Comparison of ENCODE assay signal across 8 mouse cellular contexts in the genomic region with DNA sequence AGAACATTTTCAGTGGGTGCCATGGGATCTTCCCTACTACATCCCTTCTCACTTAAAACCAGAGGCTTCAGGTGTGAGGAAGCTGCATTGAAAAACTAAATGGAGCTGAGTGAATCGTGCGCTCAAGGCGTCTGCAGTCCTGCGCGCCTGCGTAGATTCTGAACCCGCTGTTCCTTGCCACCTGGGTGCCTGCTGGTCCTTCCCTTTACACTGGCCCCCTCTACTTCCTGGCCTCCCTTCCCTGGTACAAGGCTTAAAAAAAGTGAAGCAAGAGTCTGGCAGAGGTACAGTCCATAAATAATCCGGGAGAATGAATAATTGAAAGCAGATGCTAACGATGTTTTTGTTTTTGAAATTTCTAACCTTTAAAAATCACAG. TPM values are rescaled to one million over a fixed set of nuclear protein-coding genes. Genes with fewer than 3 reads are reported as not detected.
A peak's percentile ranks its signal among the peaks of the same experiment; 100 is the strongest.
DNase-seq lines count a peak whose midpoint lies in the region; ATAC-seq and TF ChIP-seq lines count a peak whose summit lies in the region.

No protein-coding gene starts in this region.

- H3K27ac ChIP-seq in left cerebral cortex, adult 2 months = peak overlapping the region; percentile 96
- H3K27ac ChIP-seq in embryonic facial prominence, embryonic 12.5 days = 0 out of 2 replicates have a peak overlapping the region, but pooled peaks have one; percentile 46
- peak overlapping the region; percentile 92 for H3K27ac ChIP-seq in hindbrain, postnatal 0 days

- H3K4me3 ChIP-seq in left cerebral cortex, adult 2 months = peak overlapping the region; percentile 50
- H3K4me3 ChIP-seq in embryonic facial prominence, embryonic 12.5 days = peak overlapping the region; percentile 45
- H3K4me3 ChIP-seq in hindbrain, postnatal 0 days (ENCODE audit: low read length) = peak overlapping the region; percentile 47

- H3K4me2 ChIP-seq in embryonic facial prominence, embryonic 12.5 days (replicated peaks) = peak overlapping the region; percentile 60
- H3K4me2 ChIP-seq in hindbrain, postnatal 0 days (ENCODE audit: low read depth, low read length) = peak overlapping the region; percentile 59

- ATAC-seq in embryonic facial prominence, embryonic 12.5 days (ENCODE audit: insufficient number of reproducible peaks, insufficient read depth, low FRiP score, low TSS enrichment) = peak; percentile 53
- ATAC-seq in hindbrain, postnatal 0 days = peak; percentile 16

- H3K27me3 ChIP-seq in embryonic facial prominence, embryonic 12.5 days = peaks cover 24% of the 10 kb centered on the region
- H3K27me3 ChIP-seq in hindbrain, postnatal 0 days (ENCODE audit: insufficient read depth, low read length) = 0 out of 2 replicates have a peak, but pooled peaks cover 4% of the 10 kb centered on the region

- H3K36me3 ChIP-seq in embryonic facial prominence, embryonic 12.5 days = no peaks in the 10 kb centered on the region
- no peaks in the 10 kb centered on the region for H3K36me3 ChIP-seq in hindbrain, postnatal 0 days (ENCODE audit: insufficient read depth, low read length)

- WGBS in embryonic facial prominence, embryonic 12.5 days = 3% methylated on average over 9 of the region's 9 CpGs
- 9% methylated on average over 9 of the region's 9 CpGs for WGBS in hindbrain, postnatal 0 days

- H3K9ac ChIP-seq in embryonic facial prominence, embryonic 12.5 days = peak overlapping the region; percentile 16; the same call in 1 of the 2 replicates
- peak overlapping the region; percentile 63 for H3K9ac ChIP-seq in hindbrain, postnatal 0 days (replicated peaks; ENCODE audit: low read length)

- peaks cover 14% of the 10 kb centered on the region; the same call in 1 of the 2 replicates for H3K4me1 ChIP-seq in embryonic facial prominence, embryonic 12.5 days
- no peaks in the 10 kb centered on the region for H3K4me1 ChIP-seq in hindbrain, postnatal 0 days (ENCODE audit: insufficient read depth, low read length)

- TF ChIP-seq CTCF in left cerebral cortex, adult 2 months (IDR thresholded peaks at IDR 0.05) = no peak
- no peak for TF ChIP-seq CTCF in hindbrain, postnatal 0 days (IDR thresholded peaks at IDR 0.05; ENCODE audit: low read depth)

- no peak for DNase-seq in left cerebral cortex, adult 2 months (ENCODE audit: extremely low spot score in 1 of 2, low spot score in 2 of 2)
- no peak for DNase-seq in left cerebral cortex, postnatal 25 days (ENCODE audit: low spot score in 2 of 2)
- peak; percentile 45 for DNase-seq in hindbrain, postnatal 0 days (ENCODE audit: low spot score)
- DNase-seq in naive thymus-derived CD4-positive, alpha-beta T cell, adult 2 months (ENCODE audit: low read depth) = peak; percentile 14
- no peak for DNase-seq in cerebellum, adult 11 months
- DNase-seq in lung, postnatal 10 days = no peak
- no peak for DNase-seq in layer of hippocampus, adult 9-10 months (ENCODE audit: low spot score)

- H3K9me3 ChIP-seq in embryonic facial prominence, embryonic 12.5 days = no peaks in the 10 kb centered on the region
- no peaks in the 10 kb centered on the region for H3K9me3 ChIP-seq in hindbrain, postnatal 0 days (ENCODE audit: low read length)

- intact Hi-C loops in left cerebral cortex, adult 2 months (cut with DNase I) = loop anchor here (1.0 to 10.0 kb wide), 5 partner anchors 156 to 678 kb away; no protein-coding TSS in a partner anchor
- intact Hi-C loops in left cerebral cortex, postnatal 25 days (cut with DNase I) = loop anchor here (1.0 to 10.0 kb wide), 2 partner anchors 458 to 576 kb away; no protein-coding TSS in a partner anchor

RNA-seq across cellular contexts. Expression of a gene that starts 1.7 kb away (rescaled TPM):
- total RNA-seq in left cerebral cortex, adult 2 months (2021) = 100 to 1,000 TPM; 311 to 384 TPM
- 100 to 1,000 TPM; 356 to 394 TPM for total RNA-seq in left cerebral cortex, postnatal 25 days (2021)
- 5.2 and 7.1 TPM in 2 replicates for polyA plus RNA-seq in embryonic facial prominence, embryonic 12.5 days (2016; fragmentation: Nextera tagmentation; extraction: Ambion mirVana)
- total RNA-seq in hindbrain, postnatal 0 days (2014; rRNA removed) = 112 and 125 TPM in 2 replicates
- polyA plus RNA-seq in hindbrain, postnatal 0 days (2015; fragmentation: Nextera tagmentation; extraction: Ambion mirVana) = 73.8 and 76.0 TPM in 2 replicates

Comparison
In these comparisons a context has a peak if more than half of its experiments do, and no peak if none do; other contexts are left out.
1. DNase-seq: peak in hindbrain, postnatal 0 days (single experiment) and naive thymus-derived CD4-positive, alpha-beta T cell, adult 2 months (single experiment); none in left cerebral cortex, adult 2 months (0 of 2), left cerebral cortex, postnatal 25 days (0 of 2), cerebellum, adult 11 months (single experiment), lung, postnatal 10 days (single experiment) and layer of hippocampus, adult 9-10 months (single experiment).
2. H3K27ac ChIP-seq: peak in every context shown above with its lines; median percentile 96 in left cerebral cortex, adult 2 months; 92 in hindbrain, postnatal 0 days; 46 in embryonic facial prominence, embryonic 12.5 days.
3. Peak in every context shown above with its lines, with median percentiles within 50 percentile points of each other: H3K4me3 ChIP-seq.